Mouse (Mus musculus): Measurements from ENCODE around the gene Mgarp. TPM values are rescaled to one million over a fixed set of nuclear protein-coding genes. Genes with fewer than 3 reads are reported as not detected.
"Not testable (repeated sequence)": the region's sequence is repeated elsewhere in the genome, so short reads cannot be mapped to it uniquely, and the experiment has no call there.

The Mgarp gene
- polyA plus RNA-seq, 1 experiment, result 0.23 TPM

- Histone ChIP-seq H3K79me2 (ENCODE audit: control insufficient read depth, insufficient read depth) (no peaks in the 10 kb centered on the region), H3K36me3 (ENCODE audit: control insufficient read depth, insufficient read depth) (no peaks in the 10 kb centered on the region), H3K27me3 (ENCODE audit: control insufficient read depth, insufficient read depth, insufficient read length) (no peaks in the 10 kb centered on the region), H3K4me3 (ENCODE audit: insufficient read depth, poor library complexity, severe bottlenecking) (no peak overlapping the region), H3K79me3 (ENCODE audit: low read depth) (no peaks in the 10 kb centered on the region), H3ac (ENCODE audit: control insufficient read depth, insufficient read length, low read depth) (no peak overlapping the region)
- no peak for TF ChIP-seq CTCF (IDR thresholded peaks at IDR 0.05; ENCODE audit: control insufficient read depth, insufficient read depth, insufficient read length)
Measured at GRCm38 (mm10) chr3:51361066-51361465, 35.5 kb downstream of the Mgarp start.

DNA sequence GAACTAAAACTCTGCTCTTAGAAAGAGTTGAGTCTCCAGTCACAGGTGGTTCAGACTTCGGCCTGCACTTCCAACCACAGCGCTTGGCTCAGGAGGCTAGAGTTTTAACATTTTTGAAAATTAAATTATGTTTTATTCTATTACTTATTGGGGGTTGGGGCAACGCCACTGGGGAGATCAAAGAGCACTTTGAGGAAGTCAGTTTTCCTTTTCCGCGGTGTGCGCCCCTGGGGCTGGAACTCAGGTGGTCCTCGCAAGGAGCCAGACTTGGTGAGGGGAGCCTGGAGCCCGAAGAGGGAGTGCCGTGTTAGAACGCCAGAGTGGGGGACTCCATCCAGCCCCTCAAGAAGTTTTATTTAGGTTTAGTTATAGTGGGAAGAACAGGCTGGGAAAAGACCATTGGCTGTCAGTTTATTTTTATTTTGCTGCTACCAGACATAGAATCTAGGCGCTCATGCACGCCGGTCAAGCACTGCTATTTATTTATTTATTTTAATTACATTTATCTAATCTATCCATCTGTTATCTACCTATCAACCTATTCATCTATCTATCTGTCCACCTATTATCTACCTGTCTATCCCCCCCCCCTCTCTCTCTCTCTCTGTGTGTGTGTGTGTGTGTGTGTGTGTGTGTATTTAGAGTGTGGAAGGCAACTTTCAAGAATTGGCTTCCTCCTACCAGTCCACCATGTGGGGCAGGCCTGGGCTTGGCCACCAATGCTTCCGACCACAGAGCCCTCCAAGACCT, 36.8 kb downstream of the Mgarp start:
- Histone ChIP-seq H3K4me3 (ENCODE audit: insufficient read depth, poor library complexity, severe bottlenecking) (no peak overlapping the region), H3K36me3 (ENCODE audit: control insufficient read depth, insufficient read depth) (no peaks in the 10 kb centered on the region), H3ac (ENCODE audit: control insufficient read depth, insufficient read length, low read depth) (no peak overlapping the region), H3K79me3 (ENCODE audit: low read depth) (no peaks in the 10 kb centered on the region), H3K27me3 (ENCODE audit: control insufficient read depth, insufficient read depth, insufficient read length) (no peaks in the 10 kb centered on the region), H3K79me2 (ENCODE audit: control insufficient read depth, insufficient read depth) (no peaks in the 10 kb centered on the region)
- no peak for TF ChIP-seq CEBPB (IDR thresholded peaks at IDR 0.05; ENCODE audit: low read depth)
- no peak for TF ChIP-seq MYOG (IDR thresholded peaks at IDR 0.05; ENCODE audit: control insufficient read depth, extremely low read depth, insufficient read length)

DNA sequence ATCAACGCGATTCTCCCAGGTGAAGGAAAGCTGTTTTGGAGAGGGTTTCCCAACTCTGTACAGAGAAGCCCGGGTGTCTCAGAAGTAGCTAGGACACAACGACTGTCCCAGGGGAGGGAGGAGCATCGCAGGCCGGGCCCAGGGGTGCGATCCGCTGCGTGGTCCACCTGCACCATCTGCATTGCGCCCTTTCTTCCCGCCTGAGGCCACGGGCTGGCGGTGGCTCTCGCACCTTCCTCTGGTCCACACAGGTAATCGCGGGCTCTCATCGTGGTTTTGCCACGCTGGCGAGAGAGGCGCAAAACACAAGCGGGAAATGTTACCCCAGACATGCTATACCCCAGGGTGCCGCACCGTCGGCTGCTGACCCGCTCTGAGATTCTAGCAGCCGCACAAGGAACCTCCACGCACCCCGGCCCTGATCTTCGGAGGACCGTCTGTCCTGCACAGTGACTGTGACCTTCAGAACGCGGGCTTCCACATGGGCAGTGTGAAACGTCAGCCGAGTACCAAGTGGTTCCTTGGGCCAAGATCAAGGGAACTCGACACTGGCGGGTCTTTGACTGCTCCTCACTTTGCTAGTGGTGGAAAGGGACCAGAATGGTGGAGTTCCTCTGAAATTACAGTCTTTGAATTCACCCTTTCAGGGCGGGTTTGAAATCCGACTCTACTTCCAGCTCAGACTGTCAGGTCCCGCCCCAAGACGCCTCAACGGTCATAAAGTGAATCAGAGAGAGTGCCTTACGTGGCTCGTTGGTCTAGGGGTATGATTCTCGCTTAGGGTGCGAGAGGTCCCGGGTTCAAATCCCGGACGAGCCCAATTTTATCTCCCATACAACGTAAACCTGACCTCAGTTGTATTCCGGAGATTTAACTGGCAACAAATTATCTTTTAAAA, 37.6 kb downstream of the Mgarp start:
- Histone ChIP-seq H3ac (ENCODE audit: control insufficient read depth, insufficient read length, low read depth) (peak overlapping the region; percentile 57), H3K36me3 (ENCODE audit: control insufficient read depth, insufficient read depth) (no peaks in the 10 kb centered on the region), H3K27me3 (ENCODE audit: control insufficient read depth, insufficient read depth, insufficient read length) (no peaks in the 10 kb centered on the region), H3K4me3 (ENCODE audit: insufficient read depth, poor library complexity, severe bottlenecking) (peak overlapping the region; percentile 60), H3K79me3 (ENCODE audit: low read depth) (no peaks in the 10 kb centered on the region), H3K79me2 (ENCODE audit: control insufficient read depth, insufficient read depth) (no peaks in the 10 kb centered on the region)
- TF ChIP-seq CTCF (IDR thresholded peaks at IDR 0.05; ENCODE audit: control insufficient read depth, insufficient read depth, insufficient read length) (no peak), MYOG (IDR thresholded peaks at IDR 0.05; ENCODE audit: control insufficient read depth, extremely low read depth, insufficient read length) (no peak), USF1 (IDR thresholded peaks at IDR 0.05; ENCODE audit: low read depth) (no peak), MYOD1 (IDR thresholded peaks at IDR 0.05; ENCODE audit: control insufficient read depth, insufficient read length, low read depth) (no peak), MAX (IDR thresholded peaks at IDR 0.05) (peak; percentile 0)

- Histone ChIP-seq H3K79me3 (ENCODE audit: low read depth) (no peaks in the 10 kb centered on the region), H3K79me2 (ENCODE audit: control insufficient read depth, insufficient read depth) (no peaks in the 10 kb centered on the region), H3K36me3 (ENCODE audit: control insufficient read depth, insufficient read depth) (no peaks in the 10 kb centered on the region), H3ac (ENCODE audit: control insufficient read depth, insufficient read length, low read depth) (no peak overlapping the region), H3K4me3 (ENCODE audit: insufficient read depth, poor library complexity, severe bottlenecking) (peak overlapping the region; percentile 60), H3K27me3 (ENCODE audit: control insufficient read depth, insufficient read depth, insufficient read length) (no peaks in the 10 kb centered on the region)
- TF ChIP-seq MYOD1 (IDR thresholded peaks at IDR 0.05; ENCODE audit: control insufficient read depth, insufficient read length, low read depth), result no peak
- TF ChIP-seq CEBPB (IDR thresholded peaks at IDR 0.05; ENCODE audit: low read depth), result peak; percentile 98
- TF ChIP-seq MAX (IDR thresholded peaks at IDR 0.05), result no peak
- TF ChIP-seq FOSL1 (IDR thresholded peaks at IDR 0.05; ENCODE audit: insufficient read depth, low read length, poor library complexity, severe bottlenecking), result no peak
- no peak for TF ChIP-seq MYOG (IDR thresholded peaks at IDR 0.05; ENCODE audit: control insufficient read depth, extremely low read depth, insufficient read length)
Measured at GRCm38 (mm10) chr3:51358181-51358580, 38.4 kb downstream of the Mgarp start.

GRCm38 (mm10) chr3:51357624-51358023, 38.9 kb downstream of the Mgarp start:
- no peaks in the 10 kb centered on the region for H3K79me3 ChIP-seq (ENCODE audit: low read depth)
- no peaks in the 10 kb centered on the region for H3K79me2 ChIP-seq (ENCODE audit: control insufficient read depth, insufficient read depth)
- peak overlapping the region; percentile 60 for H3K4me3 ChIP-seq (ENCODE audit: insufficient read depth, poor library complexity, severe bottlenecking)
- no peak for TF ChIP-seq MAX (IDR thresholded peaks at IDR 0.05)
- no peak for TF ChIP-seq MYOG (IDR thresholded peaks at IDR 0.05; ENCODE audit: control insufficient read depth, extremely low read depth, insufficient read length)
- TF ChIP-seq MYOD1 (IDR thresholded peaks at IDR 0.05; ENCODE audit: control insufficient read depth, insufficient read length, low read depth), result no peak
- no peak for TF ChIP-seq CTCF (IDR thresholded peaks at IDR 0.05; ENCODE audit: control insufficient read depth, insufficient read depth, insufficient read length)
- no peak for TF ChIP-seq USF1 (IDR thresholded peaks at IDR 0.05; ENCODE audit: low read depth)
- no peak for TF ChIP-seq FOSL1 (IDR thresholded peaks at IDR 0.05; ENCODE audit: insufficient read depth, low read length, poor library complexity, severe bottlenecking)
- no peak for TF ChIP-seq CEBPB (IDR thresholded peaks at IDR 0.05; ENCODE audit: low read depth)
- H3ac ChIP-seq (ENCODE audit: control insufficient read depth, insufficient read length, low read depth), result no peak overlapping the region
- no peaks in the 10 kb centered on the region for H3K36me3 ChIP-seq (ENCODE audit: control insufficient read depth, insufficient read depth)
- H3K27me3 ChIP-seq (ENCODE audit: control insufficient read depth, insufficient read depth, insufficient read length), result no peaks in the 10 kb centered on the region

DNA sequence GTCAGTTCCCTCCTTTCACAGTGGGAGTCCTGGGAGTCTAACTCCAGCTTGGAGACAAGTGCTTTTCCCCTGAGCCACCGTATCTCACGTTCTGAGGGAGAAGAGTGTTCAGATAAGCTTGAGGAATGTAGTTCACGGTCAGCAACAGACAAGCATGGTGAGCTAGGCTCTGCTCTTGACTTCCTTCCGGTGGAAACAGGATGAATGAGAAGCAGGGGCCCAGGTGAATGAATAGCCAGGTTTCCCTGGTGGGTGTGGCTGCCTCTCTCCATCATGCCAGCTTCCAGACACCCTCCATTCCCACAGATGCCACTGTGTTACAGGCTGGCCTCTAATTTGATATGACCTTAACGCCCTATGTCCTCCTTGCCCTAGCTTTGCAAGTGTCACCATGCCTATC, 39.5 kb downstream of the Mgarp start:
- H3K4me3 ChIP-seq (ENCODE audit: insufficient read depth, poor library complexity, severe bottlenecking), result no peak overlapping the region
- no peaks in the 10 kb centered on the region for H3K79me2 ChIP-seq (ENCODE audit: control insufficient read depth, insufficient read depth)
- no peaks in the 10 kb centered on the region for H3K79me3 ChIP-seq (ENCODE audit: low read depth)
- TF ChIP-seq CTCF (IDR thresholded peaks at IDR 0.05; ENCODE audit: control insufficient read depth, insufficient read depth, insufficient read length) (no peak), FOSL1 (IDR thresholded peaks at IDR 0.05; ENCODE audit: insufficient read depth, low read length, poor library complexity, severe bottlenecking) (no peak), MYOG (IDR thresholded peaks at IDR 0.05; ENCODE audit: control insufficient read depth, extremely low read depth, insufficient read length) (no peak), CEBPB (IDR thresholded peaks at IDR 0.05; ENCODE audit: low read depth) (no peak), MAX (IDR thresholded peaks at IDR 0.05) (no peak), USF1 (IDR thresholded peaks at IDR 0.05; ENCODE audit: low read depth) (no peak), MYOD1 (IDR thresholded peaks at IDR 0.05; ENCODE audit: control insufficient read depth, insufficient read length, low read depth) (no peak)
- no peaks in the 10 kb centered on the region for H3K36me3 ChIP-seq (ENCODE audit: control insufficient read depth, insufficient read depth)
- H3ac ChIP-seq (ENCODE audit: control insufficient read depth, insufficient read length, low read depth), result no peak overlapping the region
- H3K27me3 ChIP-seq (ENCODE audit: control insufficient read depth, insufficient read depth, insufficient read length), result no peaks in the 10 kb centered on the region

DNA sequence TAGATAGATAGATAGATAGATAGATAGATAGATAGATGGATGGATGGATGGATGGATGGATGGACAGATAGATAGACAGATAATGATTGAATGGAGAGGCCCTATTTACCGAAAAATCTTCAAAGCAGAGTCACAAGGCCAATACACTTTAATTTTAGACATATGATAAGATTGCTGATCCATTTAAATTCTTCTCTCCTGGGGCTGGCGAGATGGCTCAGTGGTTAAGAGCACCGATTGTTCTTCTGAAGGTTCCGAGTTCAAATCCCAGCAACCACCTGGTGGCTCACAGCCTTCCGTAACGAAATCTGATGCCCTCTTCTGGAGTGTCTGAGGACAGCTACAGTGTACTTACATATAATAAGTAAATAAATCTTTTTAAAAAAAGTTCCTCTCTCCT, 41.6 kb downstream of the Mgarp start:
- not testable (repeated sequence) for H3K27me3 ChIP-seq (ENCODE audit: control insufficient read depth, insufficient read depth, insufficient read length); H3K79me3 ChIP-seq (ENCODE audit: low read depth); H3K36me3 ChIP-seq (ENCODE audit: control insufficient read depth, insufficient read depth); H3K79me2 ChIP-seq (ENCODE audit: control insufficient read depth, insufficient read depth); H3K4me3 ChIP-seq (ENCODE audit: insufficient read depth, poor library complexity, severe bottlenecking); H3ac ChIP-seq (ENCODE audit: control insufficient read depth, insufficient read length, low read depth)
